Mouse (Mus musculus) olfactory bulb, adult 2 months (tissue): ENCODE results near the gene Fdx1l.

Experiments used
- CTCF ChIP-seq: fragments of 200-500 bp; IDR thresholded peaks from 2 replicates; pipeline ENCODE4 v1.5.1; 2012; ENCODE audit warnings: low read depth, mild to moderate bottlenecking, low read length, moderate library complexity; ENCODE audit not compliant: insufficient read depth
- POLR2A ChIP-seq: fragments of 200-500 bp; IDR thresholded peaks from 2 replicates; pipeline ENCODE4 v1.6.1; 2012; ENCODE audit warnings: mild to moderate bottlenecking, low read depth, low read length, moderate library complexity; ENCODE audit not compliant: insufficient read depth

- no peak for TF ChIP-seq POLR2A
- no peak for TF ChIP-seq CTCF
Observed at GRCm38 (mm10) chr9:21114190-21114589, 40.8 kb upstream of the Fdx1l start.
